Mouse (Mus musculus) intestine, embryonic 15.5 days (tissue): ENCODE measurements at regions not wholly inside any gene's neighbourhood (a gene's known extent, or its start where the extent isn't known, plus 50 kb on each side); places are given as distances from the start of the nearest gene placed in this dataset.
A peak's percentile ranks its signal among the peaks of the same experiment; 100 is the strongest.

Source experiments
- ATAC-seq: fragments of 200-750 bp; cut with Nextera tagmentation; 2 replicates; pipeline ENCODE4 v1.8.0; 2017; ENCODE audit warnings: moderate TSS enrichment, moderate library complexity
- H3K27ac ChIP-seq: fragments of 300-500 bp; sonication (generic); 2 replicates; pipeline ENCODE4 v1.5.1; 2015; ENCODE audit warnings: mild to moderate bottlenecking, inconsistent platforms
- H3K27me3 ChIP-seq: fragments of 300-500 bp; sonication (generic); replicated peaks from 2 replicates; pipeline ENCODE4 v1.6.1; 2015; ENCODE audit warnings: inconsistent platforms
- H3K36me3 ChIP-seq: fragments of 300-500 bp; sonication (generic); 2 replicates; pipeline ENCODE4 v1.6.1; 2015; ENCODE audit warnings: inconsistent platforms
- H3K4me1 ChIP-seq: fragments of 300-500 bp; sonication (generic); replicated peaks from 2 replicates; pipeline ENCODE4 v1.6.1; 2015; ENCODE audit warnings: inconsistent platforms
- H3K4me2 ChIP-seq: fragments of 300-500 bp; sonication (generic); replicated peaks from 2 replicates; pipeline ENCODE4 v1.6.1; 2015; ENCODE audit warnings: mild to moderate bottlenecking, inconsistent platforms
- H3K4me3 ChIP-seq: fragments of 300-500 bp; sonication (generic); replicated peaks from 2 replicates; pipeline ENCODE4 v1.5.1; 2015; ENCODE audit warnings: inconsistent platforms
- H3K9ac ChIP-seq: fragments of 300-500 bp; sonication (generic); 2 replicates; pipeline ENCODE4 v1.6.1; 2015; ENCODE audit warnings: inconsistent platforms
- H3K9me3 ChIP-seq: fragments of 300-500 bp; sonication (generic); 2 replicates; pipeline ENCODE4 v1.6.1; 2016; ENCODE audit warnings: inconsistent platforms
- WGBS: fragments of 180-500 bp; shearing (Covaris S2); methylation state at CpG from one replicate; pipeline ENCODE4 v1.1.7; 2015; 5-methylcytosine and 5-hydroxymethylcytosine counted together

DNA sequence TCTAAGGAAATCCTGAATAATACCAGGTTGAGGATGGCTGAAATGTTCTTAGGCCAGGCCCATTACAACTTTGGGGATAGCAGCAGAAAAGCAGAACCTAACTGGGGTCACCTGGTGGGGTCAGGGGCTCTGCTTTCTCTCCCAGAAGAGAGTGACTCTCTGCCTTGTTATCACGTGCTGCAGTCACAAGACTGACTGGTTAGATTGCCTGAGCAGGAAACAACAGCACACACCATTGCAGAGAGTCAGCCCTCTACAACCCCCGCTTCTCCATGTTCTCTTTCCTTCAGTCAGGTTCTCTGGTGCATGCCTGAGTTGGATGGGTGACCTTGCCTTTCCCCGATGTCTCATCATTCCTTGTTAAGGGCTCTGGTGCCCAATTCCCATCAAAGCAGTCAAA is 91.2 kb upstream of the Hsd17b12 start:
- Histone ChIP-seq H3K27ac (no peak overlapping the region), H3K9me3 (no peaks in the 10 kb centered on the region), H3K36me3 (no peaks in the 10 kb centered on the region), H3K9ac (no peak overlapping the region), H3K27me3 (peaks cover 50% of the 10 kb centered on the region), H3K4me3 (no peak overlapping the region), H3K4me2 (no peak overlapping the region), H3K4me1 (peaks cover 5% of the 10 kb centered on the region; the same call in 1 of the 2 replicates)
- no peak for ATAC-seq
- WGBS: 65% methylated on average over 3 of the region's 3 CpGs

DNA sequence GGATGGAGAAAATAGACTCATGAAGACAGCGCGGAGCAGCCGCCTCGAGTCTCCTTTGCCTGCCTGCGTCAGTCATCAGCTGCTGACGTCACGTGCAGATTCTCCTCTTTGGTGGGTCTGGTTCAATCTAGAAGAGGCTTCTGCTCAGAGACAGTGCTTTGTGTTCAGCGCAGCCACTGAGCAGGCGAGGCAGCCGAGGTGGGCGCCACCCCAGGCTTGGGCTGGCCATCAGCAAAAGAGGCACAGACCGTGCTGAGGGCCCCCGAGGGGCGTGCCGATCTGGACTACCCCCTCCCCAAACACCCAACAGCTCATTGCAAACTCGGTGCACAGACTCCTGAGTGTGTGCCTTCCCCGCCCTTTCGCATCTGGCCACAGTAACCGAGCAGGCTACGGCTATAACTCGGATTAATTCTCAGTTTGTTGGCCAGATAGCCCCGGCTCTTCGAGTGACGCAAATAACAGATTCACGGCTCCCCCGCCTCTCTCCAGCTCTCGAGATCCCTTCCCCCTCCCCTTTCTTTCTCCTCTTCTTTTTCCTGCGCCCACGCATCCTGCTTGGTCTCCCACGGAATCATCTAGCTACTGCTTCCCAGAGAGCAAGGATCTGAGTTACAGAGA is 89.2 kb upstream of the Hsd17b12 start:
- no peak overlapping the region for H3K9ac ChIP-seq
- no peaks in the 10 kb centered on the region for H3K9me3 ChIP-seq
- peak overlapping the region; percentile 47 for H3K4me2 ChIP-seq
- H3K4me1 ChIP-seq: peaks cover 12% of the 10 kb centered on the region; the same call in 1 of the 2 replicates
- H3K4me3 ChIP-seq: 0 out of 2 replicates have a peak overlapping the region, but pooled peaks have one; percentile 10
- peak; percentile 61 for ATAC-seq
- H3K27ac ChIP-seq: no peak overlapping the region
- 2% methylated on average over 30 of the region's 30 CpGs for WGBS
- peaks cover 69% of the 10 kb centered on the region for H3K27me3 ChIP-seq
- no peaks in the 10 kb centered on the region for H3K36me3 ChIP-seq

DNA sequence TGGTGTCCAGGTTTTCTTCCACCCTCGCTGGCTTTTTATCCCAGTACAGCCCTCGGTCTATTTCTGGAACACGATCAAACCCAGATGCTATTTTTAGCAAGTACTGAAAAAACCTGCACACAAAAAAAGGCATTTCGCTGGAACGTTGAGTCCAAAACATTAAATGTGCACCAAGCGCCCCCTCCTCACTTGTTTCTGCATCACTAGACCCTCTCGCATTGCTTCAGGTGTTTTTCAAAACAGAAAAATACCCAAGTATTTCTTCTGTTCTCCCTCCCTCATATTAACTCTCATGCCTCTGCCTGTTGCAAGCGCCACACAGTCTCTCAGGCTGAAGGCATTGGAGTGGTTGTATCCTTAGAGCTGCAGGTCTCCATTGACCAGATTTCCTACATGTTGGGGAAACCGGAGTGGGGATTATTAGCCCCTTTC is 88.4 kb upstream of the Hsd17b12 start:
- 45% methylated on average over 9 of the region's 9 CpGs for WGBS
- Histone ChIP-seq H3K4me1 (peaks cover 17% of the 10 kb centered on the region; the same call in 1 of the 2 replicates), H3K4me3 (no peak overlapping the region), H3K9me3 (no peaks in the 10 kb centered on the region), H3K4me2 (no peak overlapping the region), H3K9ac (no peak overlapping the region), H3K36me3 (no peaks in the 10 kb centered on the region), H3K27ac (no peak overlapping the region), H3K27me3 (peaks cover 77% of the 10 kb centered on the region)
- ATAC-seq: no peak

DNA sequence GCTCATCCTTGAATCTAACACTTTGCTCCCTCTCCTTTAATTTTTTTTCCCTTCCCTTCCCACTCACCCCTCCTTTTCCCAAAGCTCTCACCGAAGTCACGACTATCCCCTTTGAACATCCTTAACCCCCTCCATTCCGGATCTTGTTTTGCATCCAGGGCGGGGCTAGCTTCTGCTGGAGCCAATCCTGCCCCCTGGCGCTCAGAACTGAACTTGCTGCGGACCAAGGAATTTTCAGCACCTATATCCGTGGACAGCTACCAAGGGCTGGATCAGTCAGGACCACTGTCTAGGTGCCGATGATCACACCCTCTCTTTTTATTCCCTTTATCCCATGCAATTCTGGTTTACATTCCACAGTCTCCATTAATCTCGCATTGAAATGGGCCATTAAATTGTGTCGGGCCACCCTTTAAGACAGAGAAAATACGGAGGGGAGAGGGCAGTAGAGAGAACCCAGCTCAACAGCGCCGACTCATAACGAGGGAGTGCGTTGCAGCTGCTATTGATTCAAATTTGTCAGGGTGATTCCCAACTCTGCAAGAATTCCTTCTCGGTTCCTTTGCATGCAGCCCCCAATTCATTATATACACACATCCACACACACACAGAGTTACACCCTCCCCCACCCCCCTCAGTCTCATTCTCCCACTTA is 87.7 kb upstream of the Hsd17b12 start:
- Histone ChIP-seq H3K27me3 (peaks cover 85% of the 10 kb centered on the region), H3K4me3 (no peak overlapping the region), H3K4me2 (no peak overlapping the region), H3K9me3 (no peaks in the 10 kb centered on the region), H3K36me3 (no peaks in the 10 kb centered on the region), H3K4me1 (peaks cover 18% of the 10 kb centered on the region; the same call in 1 of the 2 replicates), H3K27ac (no peak overlapping the region), H3K9ac (no peak overlapping the region)
- 2% methylated on average over 16 of the region's 16 CpGs for WGBS
- ATAC-seq: peak; percentile 65

DNA sequence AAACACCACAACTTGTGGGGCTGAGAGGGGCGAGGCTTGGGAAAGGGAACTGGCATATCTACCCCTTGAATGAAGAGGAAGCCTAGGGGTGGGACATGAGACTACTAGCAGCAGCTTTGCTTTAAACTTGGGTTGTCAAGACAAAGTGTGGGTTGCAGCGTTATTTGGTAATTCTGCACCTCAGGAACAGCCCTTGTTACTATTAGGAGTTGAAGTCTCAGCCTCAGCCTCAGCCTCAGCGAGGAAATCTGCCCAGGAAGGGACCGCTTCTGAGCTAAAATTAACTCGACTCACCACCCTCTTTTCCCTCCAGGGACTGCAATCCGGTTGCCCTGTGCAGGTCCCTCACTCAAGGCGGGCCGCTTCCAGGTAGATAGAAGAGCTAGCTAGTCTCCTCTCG is 86.4 kb upstream of the Hsd17b12 start:
- ATAC-seq: no peak

DNA sequence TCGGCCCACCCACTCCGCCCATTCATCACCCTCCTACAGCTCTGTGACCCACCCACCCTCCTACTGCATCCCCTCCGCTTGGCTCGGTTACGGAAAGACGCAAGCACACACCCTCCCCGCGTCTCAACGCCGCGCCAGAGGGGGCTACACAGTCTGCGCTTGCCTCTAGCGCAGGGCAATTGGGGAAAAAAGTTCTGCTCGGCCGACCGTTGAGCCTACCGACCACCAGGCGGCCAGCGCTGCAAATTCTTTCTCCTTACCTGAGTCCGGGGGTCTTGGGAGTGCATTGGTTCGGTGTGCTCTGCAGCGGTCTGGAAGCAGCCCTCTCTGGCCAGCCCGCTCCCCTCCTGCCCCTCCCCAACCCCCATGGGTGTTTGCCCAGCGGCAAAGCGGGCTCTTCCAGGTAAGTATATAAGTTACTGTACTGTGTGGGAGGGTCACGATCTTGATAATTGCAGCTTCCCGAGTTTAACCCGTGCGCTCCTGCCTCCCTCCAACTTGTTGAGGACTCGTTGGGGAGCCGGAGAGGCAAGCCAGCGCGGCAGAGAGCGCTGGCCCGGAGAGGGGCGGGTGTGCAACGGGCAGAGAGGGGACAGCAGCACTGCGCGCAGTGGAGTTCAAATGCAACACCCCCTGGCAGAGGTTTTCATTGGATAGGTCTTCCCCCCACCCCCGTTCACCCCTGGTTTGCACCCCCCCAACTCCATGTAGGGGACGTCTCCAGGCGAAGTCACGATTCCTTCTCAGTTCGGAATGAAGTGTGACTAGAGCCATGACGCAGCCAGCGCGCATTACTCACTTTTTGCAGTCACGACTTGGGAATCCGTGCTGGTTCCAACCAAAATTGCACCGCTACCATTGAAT is 85.5 kb upstream of the Hsd17b12 start:
- WGBS: under 1% methylated on average over 50 of the region's 50 CpGs
- no peak for ATAC-seq
- H3K9me3 ChIP-seq: no peaks in the 10 kb centered on the region
- peaks cover 21% of the 10 kb centered on the region; the same call in 1 of the 2 replicates for H3K4me1 ChIP-seq
- no peak overlapping the region for H3K4me3 ChIP-seq
- no peaks in the 10 kb centered on the region for H3K36me3 ChIP-seq
- H3K27me3 ChIP-seq: peaks cover 95% of the 10 kb centered on the region
- no peak overlapping the region for H3K27ac ChIP-seq
- peak overlapping the region; percentile 24; the same call in 1 of the 2 replicates for H3K4me2 ChIP-seq
- H3K9ac ChIP-seq: no peak overlapping the region

More for the DNA sequence above, 86.4 kb upstream of the Hsd17b12 start:
- Histone ChIP-seq H3K36me3 (no peaks in the 10 kb centered on the region), H3K9ac (no peak overlapping the region), H3K4me1 (peaks cover 21% of the 10 kb centered on the region; the same call in 1 of the 2 replicates), H3K4me3 (no peak overlapping the region), H3K27ac (no peak overlapping the region), H3K9me3 (no peaks in the 10 kb centered on the region), H3K4me2 (no peak overlapping the region), H3K27me3 (peaks cover 95% of the 10 kb centered on the region)
- 4% methylated on average over 9 of the region's 9 CpGs for WGBS

DNA sequence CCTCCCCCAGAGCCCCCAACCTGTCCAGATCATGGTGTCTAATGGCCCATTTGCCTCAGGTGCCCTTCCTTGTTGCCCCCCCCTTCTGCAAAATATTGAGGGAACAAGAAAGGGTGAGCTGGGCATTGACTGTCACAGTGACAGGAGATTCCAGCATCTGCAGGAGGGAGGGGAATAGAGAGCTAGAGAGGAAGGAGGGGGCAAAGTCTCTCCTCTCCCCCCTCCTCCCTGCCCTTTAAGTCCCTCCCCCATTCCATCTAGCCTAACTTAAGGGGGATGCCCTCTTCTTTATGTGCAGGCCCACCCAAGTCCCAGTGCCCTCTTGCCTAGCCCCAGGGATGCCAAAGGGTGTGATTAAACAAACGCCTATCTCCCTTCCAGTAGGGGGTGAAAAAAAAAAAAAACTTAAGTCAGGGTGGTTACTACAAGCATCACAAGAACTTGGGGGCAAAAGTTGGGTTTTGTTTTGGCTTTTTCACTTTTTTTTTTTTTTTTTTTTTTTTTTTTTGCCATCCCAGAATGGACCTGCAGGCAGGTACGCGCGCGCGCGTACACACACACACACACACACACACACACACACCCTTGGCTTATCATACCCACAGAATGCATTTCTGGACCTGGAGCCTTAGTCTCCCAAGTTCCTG is 84.8 kb upstream of the Hsd17b12 start:
- no peak overlapping the region for H3K9ac ChIP-seq
- peaks cover 21% of the 10 kb centered on the region; the same call in 1 of the 2 replicates for H3K4me1 ChIP-seq
- 4% methylated on average over 7 of the region's 7 CpGs for WGBS
- no peak overlapping the region for H3K4me3 ChIP-seq
- H3K36me3 ChIP-seq: no peaks in the 10 kb centered on the region
- no peaks in the 10 kb centered on the region for H3K9me3 ChIP-seq
- H3K4me2 ChIP-seq: peak overlapping the region; percentile 24; the same call in 1 of the 2 replicates
- H3K27ac ChIP-seq: no peak overlapping the region
- ATAC-seq: no peak
- H3K27me3 ChIP-seq: peaks cover 93% of the 10 kb centered on the region

DNA sequence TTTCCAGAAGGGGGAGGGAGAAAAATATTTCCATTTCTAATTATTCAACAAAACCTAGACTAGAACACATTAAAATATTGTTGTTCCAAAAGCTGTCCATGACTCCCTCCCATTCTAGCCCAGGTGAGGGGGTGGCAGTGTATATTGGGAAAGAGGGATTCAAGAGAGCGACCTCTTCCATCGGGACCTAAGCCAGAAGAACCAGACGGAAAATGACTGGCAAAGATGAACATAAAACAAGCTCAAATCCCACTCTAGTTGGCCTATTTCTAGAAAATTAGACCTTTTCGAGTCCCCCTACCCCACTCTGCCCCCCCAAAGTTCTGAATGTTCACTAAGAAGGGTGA is 84.3 kb upstream of the Hsd17b12 start:
- Histone ChIP-seq H3K9ac (no peak overlapping the region), H3K27ac (no peak overlapping the region), H3K4me3 (no peak overlapping the region), H3K36me3 (no peaks in the 10 kb centered on the region), H3K4me2 (no peak overlapping the region), H3K4me1 (peaks cover 20% of the 10 kb centered on the region; the same call in 1 of the 2 replicates), H3K27me3 (peaks cover 89% of the 10 kb centered on the region), H3K9me3 (no peaks in the 10 kb centered on the region)
- WGBS: 6% methylated on average over 4 of the region's 4 CpGs
- ATAC-seq: no peak

DNA sequence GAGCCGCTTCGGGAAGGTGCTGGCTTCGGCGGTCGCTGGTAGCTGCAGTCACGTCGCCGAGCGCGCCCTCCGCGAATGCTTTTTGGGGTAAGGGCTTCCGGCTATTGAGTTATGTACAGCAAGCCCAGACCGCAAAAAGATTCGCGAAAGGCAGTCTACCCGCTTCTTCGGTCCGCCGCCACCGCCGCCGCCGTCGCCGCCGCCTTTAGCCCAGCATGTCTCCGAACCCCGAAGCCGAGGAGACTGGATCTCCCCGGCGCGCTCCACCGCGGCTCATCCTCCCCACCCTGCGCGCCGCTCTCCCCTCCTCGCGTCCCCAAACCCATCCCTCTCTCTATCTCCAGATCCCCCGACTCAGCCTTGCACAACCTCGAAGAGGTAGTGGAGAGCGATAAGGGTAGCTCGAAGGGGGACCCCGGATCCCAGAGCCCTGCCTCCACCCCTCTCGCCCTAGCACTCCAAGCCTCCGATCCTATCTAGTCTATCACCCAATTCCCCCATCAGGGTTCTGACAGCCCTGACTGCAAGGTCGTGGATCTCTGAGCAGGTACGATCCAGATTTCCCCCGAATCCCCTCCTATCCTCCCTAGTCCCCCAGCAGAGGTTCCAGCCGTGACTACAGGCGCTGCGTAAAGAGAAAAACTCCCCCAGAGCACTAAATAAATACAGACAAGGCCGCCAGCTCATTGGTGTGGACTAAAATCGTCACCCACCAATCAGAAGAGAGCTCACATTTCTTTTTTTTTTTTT is 83.7 kb upstream of the Hsd17b12 start:
- peaks cover 85% of the 10 kb centered on the region for H3K27me3 ChIP-seq
- peak overlapping the region; percentile 27 for H3K4me3 ChIP-seq
- H3K9me3 ChIP-seq: no peaks in the 10 kb centered on the region
- H3K4me2 ChIP-seq: peak overlapping the region; percentile 63
- peak overlapping the region; percentile 0; the same call in 1 of the 2 replicates for H3K9ac ChIP-seq
- H3K4me1 ChIP-seq: 0 out of 2 replicates have a peak, but pooled peaks cover 16% of the 10 kb centered on the region
- H3K36me3 ChIP-seq: no peaks in the 10 kb centered on the region
- H3K27ac ChIP-seq: no peak overlapping the region
- no peak for ATAC-seq
- under 1% methylated on average over 55 of the region's 55 CpGs for WGBS

DNA sequence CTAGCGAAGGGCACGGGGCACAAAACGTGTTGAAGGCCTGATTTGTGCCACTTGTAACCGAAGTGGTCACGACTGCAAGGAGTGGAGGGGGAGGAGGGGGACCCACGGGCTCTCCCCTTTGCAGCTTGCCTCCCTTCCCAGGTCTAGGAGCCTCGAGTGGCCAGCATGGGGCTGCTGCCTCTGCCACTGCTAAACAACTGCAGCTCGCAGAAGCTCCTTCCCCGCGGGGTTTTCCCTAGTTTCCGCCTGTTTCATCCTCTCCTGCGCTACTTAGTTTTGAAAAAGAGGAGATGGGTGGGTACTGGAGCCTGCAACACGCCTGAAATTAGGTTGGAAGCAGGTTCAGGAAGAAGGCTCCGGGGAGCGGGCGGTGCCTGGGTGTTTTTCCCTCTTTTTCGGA is 82.6 kb upstream of the Hsd17b12 start:
- Histone ChIP-seq H3K36me3 (no peaks in the 10 kb centered on the region), H3K4me2 (no peak overlapping the region), H3K27me3 (peaks cover 80% of the 10 kb centered on the region), H3K4me3 (no peak overlapping the region), H3K4me1 (0 out of 2 replicates have a peak, but pooled peaks cover 16% of the 10 kb centered on the region), H3K27ac (no peak overlapping the region), H3K9ac (no peak overlapping the region), H3K9me3 (no peaks in the 10 kb centered on the region)
- no peak for ATAC-seq
- 3% methylated on average over 17 of the region's 17 CpGs for WGBS

DNA sequence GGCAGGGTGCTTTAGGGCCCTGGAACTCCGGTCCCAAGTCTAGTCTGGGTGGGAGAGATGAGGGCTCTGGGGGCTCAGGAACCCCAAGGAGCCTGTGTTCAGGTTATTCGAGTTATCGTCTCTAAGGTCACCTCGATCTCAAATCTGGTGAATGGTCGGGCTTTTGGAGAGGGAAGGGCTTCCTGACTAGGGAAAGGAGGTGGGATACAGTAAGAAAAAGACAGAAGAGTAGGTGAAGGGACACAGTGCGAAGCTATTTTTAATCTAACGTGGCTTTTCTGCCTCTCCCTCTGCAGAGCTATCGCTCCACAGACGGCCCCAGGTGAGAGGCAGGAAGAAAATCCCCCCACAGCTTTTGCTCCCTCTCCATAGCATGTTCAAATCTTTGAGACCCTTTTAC is 81.8 kb upstream of the Hsd17b12 start:
- no peak for ATAC-seq
- no peak overlapping the region for H3K27ac ChIP-seq
- H3K4me1 ChIP-seq: 0 out of 2 replicates have a peak, but pooled peaks cover 16% of the 10 kb centered on the region

More for the DNA sequence above, 81.8 kb upstream of the Hsd17b12 start:
- Histone ChIP-seq H3K9me3 (no peaks in the 10 kb centered on the region), H3K36me3 (no peaks in the 10 kb centered on the region), H3K4me3 (no peak overlapping the region), H3K27me3 (peaks cover 72% of the 10 kb centered on the region), H3K4me2 (no peak overlapping the region), H3K9ac (no peak overlapping the region)
- 23% methylated on average over 9 of the region's 9 CpGs for WGBS
